Mouse (Mus musculus) cerebellum, adult 2 months (tissue): ENCODE measurements at regions not wholly inside any gene's neighbourhood (a gene's known extent, or its start where the extent isn't known, plus 50 kb on each side); places are given as distances from the start of the nearest gene placed in this dataset.

ENCODE experiments used
- CTCF ChIP-seq: fragments of 200-500 bp; IDR thresholded peaks from 2 replicates; pipeline ENCODE4 v1.5.1; 2011; ENCODE audit warnings: low read depth, mild to moderate bottlenecking, control low read depth, low read length, moderate library complexity, borderline replicate concordance; ENCODE audit not compliant: insufficient read depth
- POLR2A ChIP-seq: fragments of 200-500 bp; IDR thresholded peaks from 2 replicates; pipeline ENCODE4 v1.6.1; 2011; ENCODE audit warnings: low read length, control low read depth, borderline replicate concordance; ENCODE audit not compliant: insufficient read depth

- no peak for TF ChIP-seq CTCF
- no peak for TF ChIP-seq POLR2A
Measured at GRCm38 (mm10) chr14:98728863-98729262, 265.3 kb downstream of the Rpl36a-ps1 start.
